Comparison of ENCODE assay signal across 18 mouse cellular contexts in the genomic region with DNA sequence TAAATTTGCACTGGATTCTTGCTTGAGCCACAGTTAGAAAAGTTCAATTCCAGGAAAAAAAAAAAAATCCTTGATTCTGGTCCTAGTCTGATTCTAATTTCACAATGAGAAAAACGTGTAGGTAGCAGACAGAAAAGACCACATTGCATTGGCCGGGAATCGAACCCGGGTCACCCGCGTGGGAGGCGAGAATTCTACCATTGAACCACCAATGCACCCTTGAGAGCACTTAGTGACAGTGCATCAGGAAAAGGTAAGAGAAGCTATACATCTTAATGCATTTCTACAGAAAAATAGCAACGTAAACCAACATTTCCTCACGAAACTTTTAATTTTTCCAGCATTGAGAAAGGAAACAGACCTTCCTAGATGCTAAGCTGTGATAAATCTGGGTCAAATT. TPM values are rescaled to one million over a fixed set of nuclear protein-coding genes. Genes with fewer than 3 reads are reported as not detected.
DNase-seq lines count a peak whose midpoint lies in the region; ATAC-seq lines count a peak whose summit lies in the region.
"Had no signal": no experiment of that assay in that cellular context is flagged by ENCODE, and none has a peak within 500 bp of the region (broad histone marks: within the 10 kb centered on the region; RNA-seq: fewer than 3 reads in every experiment).

No protein-coding gene starts in this region.

- H3K9ac ChIP-seq in hindbrain, embryonic 11.5 days (ENCODE audit: low read depth, low read length): no peak overlapping the region
- no peak overlapping the region for H3K9ac ChIP-seq in hindbrain, embryonic 16.5 days (ENCODE audit: low read depth, low read length)
- H3K9ac ChIP-seq in limb, embryonic 11.5 days (ENCODE audit: low read length): no peak overlapping the region
- H3K9ac ChIP-seq in intestine, embryonic 16.5 days (ENCODE audit: low read depth, low read length): no peak overlapping the region
- H3K9ac ChIP-seq: heart, embryonic 13.5 days had no signal

- H3K9me3 ChIP-seq in hindbrain, embryonic 11.5 days (ENCODE audit: control insufficient read depth, low read length): no peaks in the 10 kb centered on the region
- no peaks in the 10 kb centered on the region for H3K9me3 ChIP-seq in hindbrain, embryonic 16.5 days (ENCODE audit: control insufficient read depth, low read length)
- H3K9me3 ChIP-seq in limb, embryonic 11.5 days (ENCODE audit: control insufficient read depth, low read length): no peaks in the 10 kb centered on the region
- H3K9me3 ChIP-seq in intestine, embryonic 16.5 days (ENCODE audit: control insufficient read depth, low read length): no peaks in the 10 kb centered on the region
- H3K9me3 ChIP-seq: heart, embryonic 13.5 days; hindbrain, embryonic 10.5 days; megakaryocyte, embryonic 14.5 days had no signal

- H3K4me3 ChIP-seq in hindbrain, embryonic 11.5 days (ENCODE audit: low read depth, low read length): no peak overlapping the region
- H3K4me3 ChIP-seq in hindbrain, embryonic 16.5 days (ENCODE audit: low read length): no peak overlapping the region
- H3K4me3 ChIP-seq in limb, embryonic 11.5 days (ENCODE audit: low read depth, low read length): no peak overlapping the region
- no peak overlapping the region for H3K4me3 ChIP-seq in intestine, embryonic 16.5 days (ENCODE audit: low read length)
- H3K4me3 ChIP-seq: heart, embryonic 13.5 days; hindbrain, embryonic 10.5 days; megakaryocyte, embryonic 14.5 days had no signal

- no peak overlapping the region for H3K27ac ChIP-seq in hindbrain, embryonic 11.5 days (ENCODE audit: low read depth, low read length)
- H3K27ac ChIP-seq in hindbrain, embryonic 16.5 days (ENCODE audit: low read depth, low read length): no peak overlapping the region
- no peak overlapping the region for H3K27ac ChIP-seq in limb, embryonic 11.5 days (replicated peaks; ENCODE audit: low read depth, low read length)
- H3K27ac ChIP-seq in intestine, embryonic 16.5 days (ENCODE audit: low read length): no peak overlapping the region
- H3K27ac ChIP-seq: heart, embryonic 13.5 days; hindbrain, embryonic 10.5 days had no signal

- no peak overlapping the region for H3K4me2 ChIP-seq in hindbrain, embryonic 11.5 days (replicated peaks; ENCODE audit: low read depth, low read length)
- no peak overlapping the region for H3K4me2 ChIP-seq in hindbrain, embryonic 16.5 days (ENCODE audit: low read length)
- H3K4me2 ChIP-seq in limb, embryonic 11.5 days (ENCODE audit: low read depth, severe bottlenecking): no peak overlapping the region
- H3K4me2 ChIP-seq in intestine, embryonic 16.5 days (ENCODE audit: low read depth, low read length): no peak overlapping the region
- H3K4me2 ChIP-seq: heart, embryonic 13.5 days had no signal

- H3K36me3 ChIP-seq in hindbrain, embryonic 11.5 days (ENCODE audit: control insufficient read depth, insufficient read depth, low read length): no peaks in the 10 kb centered on the region
- no peaks in the 10 kb centered on the region for H3K36me3 ChIP-seq in hindbrain, embryonic 16.5 days (ENCODE audit: control insufficient read depth, insufficient read depth, low read length)
- H3K36me3 ChIP-seq in limb, embryonic 11.5 days (ENCODE audit: control insufficient read depth, insufficient read depth, low read length): no peaks in the 10 kb centered on the region
- no peaks in the 10 kb centered on the region for H3K36me3 ChIP-seq in intestine, embryonic 16.5 days (ENCODE audit: control insufficient read depth, insufficient read depth, low read length)
- H3K36me3 ChIP-seq: heart, embryonic 13.5 days; hindbrain, embryonic 10.5 days had no signal

- H3K4me1 ChIP-seq in hindbrain, embryonic 11.5 days (replicated peaks; ENCODE audit: control insufficient read depth, insufficient read depth, low read length): no peaks in the 10 kb centered on the region
- no peaks in the 10 kb centered on the region for H3K4me1 ChIP-seq in hindbrain, embryonic 16.5 days (ENCODE audit: control insufficient read depth, insufficient read depth, low read depth, low read length)
- no peaks in the 10 kb centered on the region for H3K4me1 ChIP-seq in limb, embryonic 11.5 days (ENCODE audit: control insufficient read depth, insufficient read depth, low read length)
- no peaks in the 10 kb centered on the region for H3K4me1 ChIP-seq in intestine, embryonic 16.5 days (ENCODE audit: control insufficient read depth, insufficient read depth, low read length)

- ATAC-seq in hindbrain, embryonic 11.5 days (ENCODE audit: low FRiP score): no peak
- no peak for ATAC-seq in hindbrain, embryonic 16.5 days
- ATAC-seq in limb, embryonic 11.5 days (ENCODE audit: insufficient number of reproducible peaks, low FRiP score, low TSS enrichment, low read depth): no peak
- ATAC-seq in megakaryocyte, adult 5-6 weeks (ENCODE audit: poor library complexity, severe bottlenecking): no peak
- ATAC-seq in intestine, embryonic 16.5 days: no peak

- 15% methylated on average over 9 of the region's 9 CpGs for WGBS in hindbrain, embryonic 11.5 days
- 20% methylated on average over 9 of the region's 9 CpGs for WGBS in hindbrain, embryonic 16.5 days
- WGBS in limb, embryonic 11.5 days: 7% methylated on average over 9 of the region's 9 CpGs
- 21% methylated on average over 9 of the region's 9 CpGs for WGBS in intestine, embryonic 16.5 days

- peak; percentile 47 for DNase-seq in hindbrain, embryonic 11.5 days (ENCODE audit: low spot score)
- DNase-seq in 3134 (ENCODE audit: extremely low read depth, insufficient read length, low spot score) (peak; percentile 46), MN1 (ENCODE audit: low spot score) (peak; percentile 63)
- DNase-seq in limb, embryonic 11.5 days (ENCODE audit: low spot score): peak; percentile 74
- no peak for DNase-seq in kidney, postnatal 10 days
- DNase-seq: adrenal gland, postnatal 14 days; kidney, adult 2 months; lung, adult 18-20 months had no signal

- H3K27me3 ChIP-seq in hindbrain, embryonic 11.5 days (ENCODE audit: control insufficient read depth, insufficient read depth, low read length): no peaks in the 10 kb centered on the region; the same call in 1 of the 2 replicates
- peaks cover 8% of the 10 kb centered on the region for H3K27me3 ChIP-seq in hindbrain, embryonic 16.5 days (replicated peaks; ENCODE audit: control insufficient read depth, insufficient read depth, low read length)
- no peaks in the 10 kb centered on the region for H3K27me3 ChIP-seq in limb, embryonic 11.5 days (ENCODE audit: control insufficient read depth, insufficient read depth, low read length)
- 0 out of 2 replicates have a peak, but pooled peaks cover 3% of the 10 kb centered on the region for H3K27me3 ChIP-seq in intestine, embryonic 16.5 days (replicated peaks; ENCODE audit: control insufficient read depth, insufficient read depth, low read length)

RNA-seq across cellular contexts. Expression of a gene that starts 28.2 kb away (rescaled TPM):
- not detected in 2 replicates for polyA plus RNA-seq in hindbrain, embryonic 11.5 days (2014; fragmentation: Nextera tagmentation; extraction: Ambion mirVana)
- not detected in 2 replicates for polyA plus RNA-seq in hindbrain, embryonic 16.5 days (2015; fragmentation: Nextera tagmentation; extraction: Ambion mirVana)
- not detected in 2 replicates for polyA plus RNA-seq in limb, embryonic 11.5 days (2014; fragmentation: Nextera tagmentation; extraction: Ambion mirVana)
- not detected in 2 replicates for total RNA-seq in megakaryocyte, adult 5-6 weeks (2015)
- total RNA-seq in megakaryocyte, adult 5-6 weeks (2017): not detected in 2 replicates
- polyA plus RNA-seq in intestine, embryonic 16.5 days (2015; fragmentation: Nextera tagmentation; extraction: Ambion mirVana): 0.12 and 0.21 TPM in 2 replicates
- total RNA-seq: adrenal gland, postnatal 14 days; common myeloid progenitor, adult 5-6 weeks; layer of hippocampus, adult 8-10 months; left cerebral cortex, postnatal 14 days had no signal
- polyA plus RNA-seq: hindbrain, embryonic 10.5 days; small intestine, adult 2 months had no signal
